Mouse (Mus musculus): Measurements from ENCODE around the gene Cyp4v3. TPM values are rescaled to one million over a fixed set of nuclear protein-coding genes. Genes with fewer than 3 reads are reported as not detected.

Cyp4v3 gene
- polyA plus RNA-seq, 1 experiment from 2014 or later: 1.2 TPM

DNA sequence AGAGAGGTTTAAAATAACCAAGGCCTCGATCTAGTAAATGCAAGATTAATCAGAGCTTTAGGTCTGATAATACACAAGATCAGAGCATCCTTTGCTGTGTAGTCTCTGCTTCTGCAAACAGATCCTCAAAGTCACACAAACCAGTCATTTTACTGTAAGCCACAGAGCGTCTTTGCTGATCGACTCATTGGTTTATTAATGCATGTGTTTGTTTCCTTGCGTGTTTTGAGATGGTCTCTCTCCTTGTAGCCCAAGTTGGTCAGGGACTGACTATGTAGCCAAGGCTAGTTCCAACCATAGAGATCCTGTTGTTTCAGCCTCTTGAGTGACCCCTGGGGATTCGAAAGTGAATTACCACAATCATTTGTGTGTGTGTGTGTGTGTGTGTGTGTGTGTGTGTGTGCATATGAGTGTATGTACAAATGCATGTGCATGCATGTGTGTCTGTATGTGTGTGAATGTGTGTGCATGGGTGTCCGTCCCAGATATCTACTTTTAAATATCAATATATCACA, 26.1 kb upstream of the Cyp4v3 start:
- Histone ChIP-seq H3K9me3 (ENCODE audit: control insufficient read depth, low read length) (no peaks in the 10 kb centered on the region), H3K36me3 (ENCODE audit: control insufficient read depth, insufficient read depth, low read length) (no peaks in the 10 kb centered on the region), H3K4me1 (ENCODE audit: control insufficient read depth, insufficient read depth, low read length) (no peaks in the 10 kb centered on the region), H3K27me3 (ENCODE audit: control insufficient read depth, insufficient read depth, low read length) (no peaks in the 10 kb centered on the region), H3K9ac (ENCODE audit: low read length) (0 out of 2 replicates have a peak overlapping the region, but pooled peaks have one; percentile 92), H3K27ac (replicated peaks; ENCODE audit: low read depth, low read length) (no peak overlapping the region), H3K4me3 (ENCODE audit: low read depth, low read length) (no peak overlapping the region), H3K4me2 (ENCODE audit: low read depth, severe bottlenecking) (peak overlapping the region; percentile 81; the same call in 1 of the 2 replicates)
- no peak for ATAC-seq (ENCODE audit: insufficient number of reproducible peaks, low FRiP score, low TSS enrichment, low read depth)
- 84% methylated on average over 6 of the region's 6 CpGs for WGBS
- DNase-seq (ENCODE audit: low spot score): no peak

DNA sequence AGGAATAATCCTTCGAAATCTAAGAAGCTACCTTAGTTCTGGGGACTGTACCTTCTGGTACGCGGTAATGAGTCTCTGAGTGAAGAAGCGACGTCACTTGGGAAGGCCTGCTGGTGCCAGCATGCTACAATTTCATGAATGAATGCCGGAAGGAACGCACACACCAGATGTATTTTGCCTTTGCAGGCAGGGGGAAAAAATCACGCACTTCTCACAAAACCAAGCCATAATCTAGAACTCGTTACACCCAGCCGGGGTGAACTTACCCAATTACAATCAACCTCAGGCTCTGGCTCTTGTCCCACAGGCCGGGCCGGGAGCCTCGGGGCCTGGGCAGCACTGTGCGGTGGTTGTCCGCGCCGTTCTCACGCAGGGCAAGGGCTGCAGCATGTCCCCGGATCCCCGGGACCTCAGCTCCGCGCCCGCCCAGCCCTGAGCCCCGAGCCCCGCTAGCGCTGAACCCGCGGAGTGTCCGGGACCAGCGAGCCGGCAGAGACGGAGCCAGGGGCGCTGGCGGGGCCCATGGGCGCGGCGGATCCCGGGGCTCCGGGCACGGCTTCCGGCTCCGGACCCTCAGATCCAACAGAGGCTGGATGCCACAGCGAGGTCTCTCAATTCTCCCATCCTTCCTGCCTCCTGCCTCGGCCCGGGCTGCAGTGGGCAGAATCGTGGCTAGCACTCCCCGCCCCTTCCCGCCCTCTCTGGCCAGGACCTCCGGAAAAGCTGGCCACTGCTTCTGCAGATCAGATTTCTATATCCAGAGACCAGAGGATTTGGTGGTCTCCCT, 25.3 kb upstream of the Cyp4v3 start:
- Histone ChIP-seq H3K27ac (replicated peaks; ENCODE audit: low read depth, low read length) (no peak overlapping the region), H3K4me3 (ENCODE audit: low read depth, low read length) (peak overlapping the region; percentile 69), H3K9me3 (ENCODE audit: control insufficient read depth, low read length) (no peaks in the 10 kb centered on the region), H3K4me2 (ENCODE audit: low read depth, severe bottlenecking) (peak overlapping the region; percentile 81), H3K36me3 (ENCODE audit: control insufficient read depth, insufficient read depth, low read length) (no peaks in the 10 kb centered on the region), H3K4me1 (ENCODE audit: control insufficient read depth, insufficient read depth, low read length) (no peaks in the 10 kb centered on the region), H3K9ac (ENCODE audit: low read length) (peak overlapping the region; percentile 92), H3K27me3 (ENCODE audit: control insufficient read depth, insufficient read depth, low read length) (no peaks in the 10 kb centered on the region)
- DNase-seq (ENCODE audit: low spot score) (peak; percentile 65), ATAC-seq (ENCODE audit: insufficient number of reproducible peaks, low FRiP score, low TSS enrichment, low read depth) (peak; percentile 46)
- 4% methylated on average over 49 of the region's 49 CpGs for WGBS

DNA sequence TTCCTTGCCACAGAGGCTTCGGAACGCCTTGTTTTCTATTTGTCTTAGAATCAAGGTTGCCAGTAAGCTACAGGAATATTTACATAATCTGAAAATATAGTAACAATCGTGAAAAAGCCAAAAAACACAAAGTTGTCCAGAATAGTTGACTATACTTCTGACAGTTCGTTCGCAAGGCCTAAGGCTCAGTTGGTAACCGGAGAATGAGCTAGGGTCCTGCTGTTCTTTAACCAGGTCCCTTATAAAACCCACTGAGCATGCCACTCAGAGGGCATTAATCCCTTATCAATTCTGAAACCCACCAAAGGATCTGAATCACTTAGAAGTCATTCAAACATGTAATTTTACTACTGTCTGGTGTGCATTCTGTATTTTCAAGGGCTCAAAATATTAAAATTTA, 22.8 kb upstream of the Cyp4v3 start:
- no peaks in the 10 kb centered on the region for H3K9me3 ChIP-seq (ENCODE audit: control insufficient read depth, low read length)
- H3K4me1 ChIP-seq (ENCODE audit: control insufficient read depth, insufficient read depth, low read length): no peaks in the 10 kb centered on the region
- ATAC-seq (ENCODE audit: insufficient number of reproducible peaks, low FRiP score, low TSS enrichment, low read depth): no peak
- DNase-seq (ENCODE audit: low spot score): no peak
- 88% methylated on average over 6 of the region's 6 CpGs for WGBS
- H3K4me2 ChIP-seq (ENCODE audit: low read depth, severe bottlenecking): no peak overlapping the region
- no peaks in the 10 kb centered on the region for H3K27me3 ChIP-seq (ENCODE audit: control insufficient read depth, insufficient read depth, low read length)
- no peak overlapping the region for H3K4me3 ChIP-seq (ENCODE audit: low read depth, low read length)
- no peak overlapping the region for H3K27ac ChIP-seq (replicated peaks; ENCODE audit: low read depth, low read length)
- no peak overlapping the region for H3K9ac ChIP-seq (ENCODE audit: low read length)
- H3K36me3 ChIP-seq (ENCODE audit: control insufficient read depth, insufficient read depth, low read length): no peaks in the 10 kb centered on the region

DNA sequence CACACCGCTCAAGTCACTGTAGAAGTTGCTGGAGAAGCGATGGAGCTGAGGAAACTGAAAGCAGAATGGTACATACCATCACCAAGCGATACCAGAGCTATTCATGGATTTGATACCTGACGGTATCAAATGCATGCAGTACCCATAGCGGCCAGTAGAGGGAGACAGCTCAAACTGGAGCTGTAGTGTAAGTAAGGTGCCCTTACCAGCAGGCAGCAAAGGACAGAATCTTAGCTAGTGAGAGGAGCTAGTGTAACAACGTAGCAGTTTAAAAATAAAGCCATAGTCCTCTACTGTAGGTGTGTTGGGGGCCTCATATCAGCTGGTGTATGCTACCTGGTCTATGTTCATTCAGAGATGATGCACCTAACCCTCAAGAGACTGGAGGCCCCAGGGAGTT, 12.0 kb upstream of the Cyp4v3 start:
- Histone ChIP-seq H3K36me3 (ENCODE audit: control insufficient read depth, insufficient read depth, low read length) (no peaks in the 10 kb centered on the region), H3K27ac (replicated peaks; ENCODE audit: low read depth, low read length) (no peak overlapping the region), H3K4me1 (ENCODE audit: control insufficient read depth, insufficient read depth, low read length) (no peaks in the 10 kb centered on the region), H3K9me3 (ENCODE audit: control insufficient read depth, low read length) (no peaks in the 10 kb centered on the region), H3K9ac (ENCODE audit: low read length) (no peak overlapping the region), H3K4me3 (ENCODE audit: low read depth, low read length) (no peak overlapping the region), H3K27me3 (ENCODE audit: control insufficient read depth, insufficient read depth, low read length) (no peaks in the 10 kb centered on the region), H3K4me2 (ENCODE audit: low read depth, severe bottlenecking) (no peak overlapping the region)
- ATAC-seq (ENCODE audit: insufficient number of reproducible peaks, low FRiP score, low TSS enrichment, low read depth) (no peak), DNase-seq (ENCODE audit: low spot score) (peak; percentile 88)
- 22% methylated on average over 6 of the region's 6 CpGs for WGBS

DNA sequence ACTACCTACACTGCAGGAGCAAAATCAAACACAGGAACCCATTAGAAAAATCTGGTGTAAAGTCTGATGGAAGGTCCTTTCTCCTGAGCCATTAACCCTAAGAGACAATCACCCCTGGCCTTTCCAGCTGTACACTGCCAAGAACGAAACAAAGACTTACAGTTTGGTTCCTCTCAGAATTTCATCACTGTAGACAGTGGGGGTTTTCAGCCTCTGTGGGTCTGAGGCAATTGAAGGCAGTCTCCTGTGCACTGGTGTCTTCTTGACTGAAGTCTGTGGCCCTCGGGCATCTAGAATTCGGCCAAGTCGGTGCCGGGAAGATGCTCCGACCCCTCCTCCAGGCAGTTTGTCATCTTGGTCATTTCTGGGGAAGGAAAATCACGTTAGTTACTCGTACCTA, 11.3 kb upstream of the Cyp4v3 start:
- Histone ChIP-seq H3K27me3 (ENCODE audit: control insufficient read depth, insufficient read depth, low read length) (no peaks in the 10 kb centered on the region), H3K27ac (replicated peaks; ENCODE audit: low read depth, low read length) (no peak overlapping the region), H3K9me3 (ENCODE audit: control insufficient read depth, low read length) (no peaks in the 10 kb centered on the region), H3K4me2 (ENCODE audit: low read depth, severe bottlenecking) (no peak overlapping the region), H3K9ac (ENCODE audit: low read length) (no peak overlapping the region), H3K36me3 (ENCODE audit: control insufficient read depth, insufficient read depth, low read length) (no peaks in the 10 kb centered on the region), H3K4me1 (ENCODE audit: control insufficient read depth, insufficient read depth, low read length) (no peaks in the 10 kb centered on the region), H3K4me3 (ENCODE audit: low read depth, low read length) (no peak overlapping the region)
- ATAC-seq (ENCODE audit: insufficient number of reproducible peaks, low FRiP score, low TSS enrichment, low read depth) (no peak), DNase-seq (ENCODE audit: low spot score) (no peak)
- WGBS: 94% methylated on average over 8 of the region's 8 CpGs

DNA sequence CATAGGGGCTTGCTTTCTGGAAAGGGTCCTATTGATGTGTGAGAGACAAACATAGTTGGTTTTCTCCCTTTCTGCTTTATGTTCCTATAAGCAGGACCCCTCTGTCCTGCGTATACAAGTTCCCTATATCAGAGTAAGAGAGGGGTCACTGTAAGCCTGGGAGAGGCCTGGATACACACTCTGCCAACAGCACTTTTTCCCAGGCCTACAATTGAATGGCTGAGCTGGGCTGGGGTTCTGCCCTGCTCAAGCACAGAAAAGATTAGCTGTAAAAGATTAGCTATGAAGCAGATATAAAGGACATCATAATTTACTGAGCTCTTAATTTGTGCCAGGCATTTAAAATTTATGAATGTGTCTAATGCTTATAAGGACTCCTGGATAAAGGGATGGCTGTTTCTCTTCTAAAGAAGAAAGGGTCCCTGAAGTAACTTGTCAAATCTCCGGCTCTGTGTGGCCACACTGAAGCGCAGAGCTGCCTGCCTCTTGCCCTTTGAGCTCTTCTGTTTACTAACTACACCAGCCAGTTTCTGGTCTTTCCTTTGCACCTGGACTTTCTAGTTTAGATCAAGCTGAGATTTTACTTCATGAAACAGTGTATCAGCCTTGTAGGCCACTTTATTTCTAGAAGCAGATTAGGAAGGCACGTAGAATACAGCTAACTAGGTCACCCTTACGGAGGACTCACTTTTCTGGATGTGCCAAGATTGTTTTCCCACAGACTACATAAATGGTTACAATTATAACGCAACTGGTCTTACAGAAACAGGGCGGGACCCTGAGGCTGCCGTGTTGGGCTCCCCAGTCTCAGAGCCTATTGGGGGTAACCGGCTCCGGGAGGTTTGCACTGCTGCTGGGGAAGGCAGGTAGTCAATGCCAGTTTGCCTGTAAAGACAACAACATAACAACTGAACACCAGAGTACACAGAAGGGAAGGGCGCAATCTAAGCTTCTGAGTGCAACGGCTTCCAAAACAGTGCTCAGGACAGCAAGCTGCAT, 8.9 kb upstream of the Cyp4v3 start:
- Histone ChIP-seq H3K9ac (ENCODE audit: low read length) (no peak overlapping the region), H3K27me3 (ENCODE audit: control insufficient read depth, insufficient read depth, low read length) (no peaks in the 10 kb centered on the region), H3K36me3 (ENCODE audit: control insufficient read depth, insufficient read depth, low read length) (no peaks in the 10 kb centered on the region), H3K4me1 (ENCODE audit: control insufficient read depth, insufficient read depth, low read length) (no peaks in the 10 kb centered on the region), H3K9me3 (ENCODE audit: control insufficient read depth, low read length) (no peaks in the 10 kb centered on the region), H3K27ac (replicated peaks; ENCODE audit: low read depth, low read length) (no peak overlapping the region), H3K4me2 (ENCODE audit: low read depth, severe bottlenecking) (no peak overlapping the region), H3K4me3 (ENCODE audit: low read depth, low read length) (no peak overlapping the region)
- no peak for ATAC-seq (ENCODE audit: insufficient number of reproducible peaks, low FRiP score, low TSS enrichment, low read depth)
- no peak for DNase-seq (ENCODE audit: low spot score)
- 92% methylated on average over 12 of the region's 12 CpGs for WGBS

DNA sequence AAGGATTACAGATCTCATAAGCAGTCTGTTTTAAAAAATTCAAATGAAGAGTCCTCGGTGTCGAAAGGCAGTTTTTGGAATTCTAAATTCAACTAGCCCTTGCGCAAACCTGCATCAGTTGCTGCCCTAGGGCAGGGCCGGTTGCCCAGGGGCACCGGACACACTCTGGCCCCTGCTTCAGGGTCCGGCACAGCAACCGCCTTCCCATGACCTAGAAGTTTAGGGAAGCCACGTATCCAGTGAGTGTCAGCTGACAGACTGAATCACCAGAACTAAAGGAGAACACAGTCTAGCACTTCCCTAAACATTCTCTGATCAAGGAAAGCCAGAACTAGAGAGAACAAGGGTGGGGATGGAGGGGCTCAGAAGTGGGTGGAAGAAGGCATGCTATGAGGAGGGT, 477 bp upstream of the Cyp4v3 start:
- H3K27me3 ChIP-seq (ENCODE audit: control insufficient read depth, insufficient read depth, low read length): no peaks in the 10 kb centered on the region
- H3K27ac ChIP-seq (replicated peaks; ENCODE audit: low read depth, low read length): no peak overlapping the region
- H3K4me2 ChIP-seq (ENCODE audit: low read depth, severe bottlenecking): peak overlapping the region; percentile 80
- H3K4me1 ChIP-seq (ENCODE audit: control insufficient read depth, insufficient read depth, low read length): no peaks in the 10 kb centered on the region
- ATAC-seq (ENCODE audit: insufficient number of reproducible peaks, low FRiP score, low TSS enrichment, low read depth): no peak
- peak overlapping the region; percentile 63 for H3K9ac ChIP-seq (ENCODE audit: low read length)
- no peak for DNase-seq (ENCODE audit: low spot score)
- no peaks in the 10 kb centered on the region for H3K36me3 ChIP-seq (ENCODE audit: control insufficient read depth, insufficient read depth, low read length)
- 2% methylated on average over 8 of the region's 8 CpGs for WGBS
- no peaks in the 10 kb centered on the region for H3K9me3 ChIP-seq (ENCODE audit: control insufficient read depth, low read length)
- H3K4me3 ChIP-seq (ENCODE audit: low read depth, low read length): peak overlapping the region; percentile 59

DNA sequence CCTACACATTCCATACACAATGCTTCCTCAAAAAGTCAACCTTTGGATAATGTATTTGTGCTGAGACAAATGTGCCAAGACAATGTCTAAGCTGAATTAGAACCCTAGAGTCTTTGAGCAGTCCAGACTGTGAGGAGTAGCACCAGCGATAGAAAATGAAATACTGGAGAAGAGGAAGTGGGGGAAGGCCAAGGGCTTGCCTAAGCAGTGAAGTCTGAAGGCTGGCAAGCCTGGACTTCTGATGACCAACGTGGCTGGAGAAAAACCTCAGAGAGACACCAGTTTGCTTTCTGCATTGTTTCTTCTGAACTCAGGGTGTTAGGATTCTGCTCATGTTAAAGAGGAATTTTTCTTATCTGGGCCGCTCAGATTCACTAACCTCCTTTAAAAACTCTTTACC, 2.2 kb downstream of the Cyp4v3 start:
- Histone ChIP-seq H3K4me1 (ENCODE audit: control insufficient read depth, insufficient read depth, low read length) (no peaks in the 10 kb centered on the region), H3K27me3 (ENCODE audit: control insufficient read depth, insufficient read depth, low read length) (no peaks in the 10 kb centered on the region), H3K36me3 (ENCODE audit: control insufficient read depth, insufficient read depth, low read length) (no peaks in the 10 kb centered on the region), H3K27ac (replicated peaks; ENCODE audit: low read depth, low read length) (no peak overlapping the region), H3K4me3 (ENCODE audit: low read depth, low read length) (no peak overlapping the region), H3K9me3 (ENCODE audit: control insufficient read depth, low read length) (no peaks in the 10 kb centered on the region), H3K9ac (ENCODE audit: low read length) (no peak overlapping the region), H3K4me2 (ENCODE audit: low read depth, severe bottlenecking) (no peak overlapping the region)
- 79% methylated on average over 3 of the region's 3 CpGs for WGBS
- DNase-seq (ENCODE audit: low spot score): no peak
- no peak for ATAC-seq (ENCODE audit: insufficient number of reproducible peaks, low FRiP score, low TSS enrichment, low read depth)
